Mouse (Mus musculus) thymus, adult 2 months (tissue): ENCODE measurements around the gene Myo1c.

ENCODE experiments used
- CTCF ChIP-seq: fragments of 200-500 bp; IDR thresholded peaks from 2 replicates; pipeline ENCODE4 v1.5.1; 2012; ENCODE audit warnings: mild to moderate bottlenecking, control low read depth, low read length, moderate library complexity, borderline replicate concordance; ENCODE audit not compliant: control insufficient read depth, poor library complexity, insufficient read depth; ENCODE audit errors: extremely low read depth
- POLR2A ChIP-seq: fragments of 200-500 bp; IDR thresholded peaks from 2 replicates; pipeline ENCODE4 v1.6.1; 2012; ENCODE audit warnings: mild to moderate bottlenecking, low read length, control low read depth, moderate library complexity; ENCODE audit not compliant: control insufficient read depth, poor library complexity, insufficient read depth; ENCODE audit errors: extremely low read depth

DNA sequence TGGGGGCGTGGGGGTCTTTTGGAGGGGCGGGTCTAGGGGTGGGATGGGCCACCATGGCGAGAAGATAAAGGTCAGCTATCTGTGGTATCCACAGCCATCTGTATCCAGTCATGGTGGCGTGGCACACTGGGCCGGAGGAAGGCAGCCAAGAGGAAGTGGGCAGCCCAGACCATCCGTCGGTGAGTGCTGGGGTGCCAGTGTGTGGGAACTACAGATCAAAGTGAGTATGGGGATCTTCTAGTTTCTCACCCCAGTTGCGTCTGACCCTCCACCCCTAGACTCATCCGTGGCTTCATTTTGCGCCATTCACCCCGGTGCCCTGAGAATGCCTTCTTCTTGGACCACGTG lies 19.5 kb downstream of the Myo1c start:
- no peak for TF ChIP-seq CTCF
- TF ChIP-seq POLR2A = no peak
